Mouse (Mus musculus) megakaryocyte-erythroid progenitor cell, adult 5-6 weeks (primary cell): ENCODE measurements around the gene Rrp8. TPM values are rescaled to one million over a fixed set of nuclear protein-coding genes. Genes with fewer than 3 reads are reported as not detected.
A peak's percentile ranks its signal among the peaks of the same experiment; 100 is the strongest.

Experiments
- ATAC-seq: replicated peaks from 2 replicates; pipeline ENCODE4 v1.8.0; 2016; ENCODE audit warnings: mild to moderate bottlenecking, inconsistent platforms; ENCODE audit not compliant: severe bottlenecking, poor library complexity, low FRiP score, low TSS enrichment
- total RNA-seq, 2 experiments: library from RNA; stranded (forward) in 1 of 2; stranded (reverse) in 1 of 2; fragments of 200-1000, 215-1000 nt in 1 of 2; fragments of >200 nt in 1 of 2; fragmentation: Nextera tagmentation in 1 of 2; gene quantifications; 2 replicates each; pipeline ENCODE4 v1.2.3; 2014 to 2017

The Rrp8 gene
- total RNA-seq, 2 experiments from 2014 or later, result 42.7 to 52.3 TPM

DNA sequence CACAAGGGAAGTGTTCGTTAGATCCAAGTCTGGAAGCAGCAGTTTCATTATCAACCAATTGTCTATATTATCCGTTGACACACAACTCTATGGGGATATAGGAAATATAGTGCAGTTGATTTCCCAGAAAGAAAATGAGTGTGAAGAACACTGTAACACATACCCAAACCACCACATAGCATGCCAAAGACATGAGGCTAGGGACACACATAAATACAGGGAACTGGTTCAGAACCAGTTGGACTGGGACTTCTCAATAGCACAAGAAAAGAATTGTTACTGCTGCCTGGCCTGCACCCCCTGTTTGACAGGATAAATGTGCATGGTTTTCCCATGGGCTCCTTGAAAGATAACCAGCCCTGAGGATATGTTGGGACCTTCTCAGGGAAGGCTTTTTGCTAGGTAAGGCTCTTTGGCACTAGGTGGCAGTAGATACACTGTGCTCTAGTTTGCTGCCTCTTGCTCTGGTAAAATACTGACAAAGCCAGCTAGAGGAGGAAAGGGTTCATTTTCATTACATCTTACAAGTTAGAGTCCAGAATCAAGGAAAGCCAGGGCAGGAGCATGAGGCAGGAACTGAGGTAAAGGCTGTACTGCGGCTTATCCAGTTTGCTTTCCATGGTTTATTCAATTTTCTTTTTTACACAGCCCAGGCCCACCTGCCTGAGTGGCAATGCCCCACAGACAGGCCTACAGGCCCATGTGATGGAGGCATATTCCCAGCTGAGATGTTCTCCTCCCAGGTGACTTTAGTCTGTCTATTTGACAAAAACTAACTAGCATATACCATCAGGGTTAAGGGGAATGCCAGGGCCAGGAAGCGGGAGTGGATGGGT lies 10.8 kb downstream of the Rrp8 start:
- peak; percentile 93 for ATAC-seq

DNA sequence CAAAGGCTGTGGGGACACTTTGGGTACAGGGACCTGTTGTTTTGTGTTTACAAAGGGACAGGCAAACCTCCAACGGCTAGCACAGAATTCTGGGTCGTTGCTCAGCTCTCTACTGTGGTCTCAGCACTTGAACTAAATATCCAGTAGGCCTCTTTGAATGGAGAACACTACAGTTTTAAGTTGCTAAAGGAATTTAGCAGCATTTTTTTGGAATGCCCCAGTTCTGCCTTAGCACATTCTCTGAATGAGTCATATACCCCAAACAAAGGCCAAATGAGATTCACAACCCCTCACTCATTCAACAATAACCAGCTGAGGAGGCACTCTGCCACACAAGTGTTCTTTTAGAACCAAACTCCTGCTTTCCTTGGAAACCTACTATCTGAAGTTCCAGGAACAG lies 15.3 kb downstream of the Rrp8 start:
- no peak for ATAC-seq

DNA sequence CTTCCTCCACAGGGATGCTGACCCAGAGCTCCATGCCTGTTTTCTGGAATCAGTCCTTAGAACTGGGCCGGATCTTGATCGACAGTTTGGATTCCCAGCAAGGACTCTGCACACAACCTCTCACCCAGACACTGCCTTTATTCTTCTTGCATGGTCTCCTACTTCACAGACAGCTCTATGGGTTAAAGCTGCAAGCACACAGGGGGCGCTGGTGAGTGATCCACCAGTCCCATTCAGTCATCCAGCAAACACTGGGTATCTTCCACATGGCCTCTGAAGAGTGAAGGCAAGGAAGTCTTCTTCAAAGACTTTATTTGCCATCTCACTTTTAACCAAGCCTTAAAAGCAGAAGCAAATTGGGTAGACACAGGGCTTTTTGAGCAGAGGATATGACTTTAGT lies 21.8 kb downstream of the Rrp8 start:
- no peak for ATAC-seq

- peak; percentile 97 for ATAC-seq
Observed at GRCm38 (mm10) chr7:105708733-105709132, 28.5 kb downstream of the Rrp8 start.

DNA sequence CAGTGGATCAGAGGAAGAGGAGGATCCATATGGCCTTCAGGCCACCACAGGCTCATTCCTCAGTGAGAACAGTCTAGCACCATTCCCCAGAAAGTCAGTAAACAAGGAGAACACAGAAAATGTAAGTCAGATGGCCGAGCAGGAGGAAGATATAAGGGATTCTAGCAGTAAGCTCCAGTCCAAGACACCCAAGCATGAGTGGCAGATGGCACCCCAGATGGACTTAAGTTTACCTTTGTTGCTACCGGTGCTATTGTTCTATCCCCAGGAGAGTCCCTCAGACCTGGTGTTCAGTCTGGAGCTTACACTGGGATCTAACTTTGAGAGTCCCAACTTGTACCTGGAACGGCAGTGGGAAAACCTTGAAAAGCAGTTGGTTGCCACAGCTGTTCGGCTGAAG lies 33.4 kb downstream of the Rrp8 start:
- ATAC-seq, result no peak

DNA sequence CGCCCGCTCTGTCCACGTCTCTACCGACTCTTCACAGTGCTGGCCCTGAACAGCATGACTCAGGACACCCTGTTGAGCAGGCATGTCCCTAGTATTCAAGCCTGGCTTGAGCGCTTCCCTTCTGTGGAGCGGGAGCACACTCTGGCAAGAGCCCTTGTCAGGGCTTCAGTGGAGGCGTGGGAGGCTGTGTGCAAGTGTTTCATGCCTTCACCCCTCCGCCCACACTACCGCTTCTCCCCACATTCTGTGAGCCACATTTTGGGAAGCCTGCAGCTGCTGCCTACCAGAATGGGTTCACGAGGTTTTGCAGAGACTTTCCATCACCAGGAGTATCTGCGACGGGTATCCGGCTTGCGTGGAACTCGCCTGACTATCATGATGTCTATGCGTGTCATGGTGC lies 34.0 kb downstream of the Rrp8 start:
- ATAC-seq, result no peak

DNA sequence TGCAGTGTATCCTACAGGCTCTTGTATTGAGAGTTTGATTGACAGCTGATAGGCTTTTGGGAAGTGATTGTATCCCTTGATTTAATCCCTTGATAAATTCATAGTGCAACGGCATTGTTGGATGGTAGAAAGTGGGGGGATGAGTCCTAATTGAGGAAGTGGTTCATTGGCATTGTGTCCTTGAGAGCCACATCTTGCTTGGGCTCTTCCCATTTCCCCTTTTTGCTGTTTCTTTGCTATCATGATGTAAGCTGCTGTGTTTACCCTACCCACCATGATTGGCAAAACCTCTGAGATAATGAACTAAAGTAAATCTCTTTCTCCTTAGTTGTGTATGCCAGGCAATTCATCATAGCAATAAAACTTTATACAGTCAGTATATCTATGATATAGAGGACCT lies 46.3 kb downstream of the Rrp8 start:
- no peak for ATAC-seq

DNA sequence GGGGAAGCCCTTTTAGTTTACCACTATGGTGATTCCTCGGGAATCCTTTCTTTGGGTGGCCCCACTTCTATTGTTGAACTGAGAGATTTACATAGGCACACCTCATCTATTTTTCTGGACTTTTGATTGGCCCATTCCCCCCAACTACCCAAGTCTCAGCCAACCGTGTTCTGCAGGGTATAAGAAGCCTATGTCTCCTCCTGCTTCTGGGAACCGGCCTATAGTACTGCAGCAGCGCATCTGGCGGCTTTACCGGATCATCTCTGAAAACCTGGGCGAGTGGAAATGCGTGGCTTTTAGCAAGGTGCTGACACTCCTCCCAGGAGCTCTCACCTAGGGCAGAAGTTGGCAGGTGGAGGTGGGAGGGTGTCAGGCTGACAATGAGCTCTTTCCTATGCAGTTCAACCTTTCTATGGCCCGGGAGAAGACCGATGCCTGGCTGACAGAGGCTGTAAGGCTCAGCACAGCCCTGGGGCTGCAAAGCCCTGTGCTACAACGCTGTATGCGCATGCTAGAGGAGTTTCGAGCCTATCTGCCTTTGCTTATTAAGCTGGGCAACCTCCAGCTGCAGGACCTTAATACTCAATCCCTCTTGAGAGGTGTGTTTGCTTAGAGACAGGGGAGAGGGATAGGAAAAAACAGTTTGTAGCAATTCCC lies 51.5 kb downstream of the Rrp8 start:
- ATAC-seq, result no peak

Other genes with a start within 250 kb of the Rrp8 start
- 17.5 and 17.6 TPM in 2 replicates for gene Smpd1, start 183.0 kb downstream of the Rrp8 start, total RNA-seq (2014; fragmentation: Nextera tagmentation)
- gene Smpd1, start 183.0 kb downstream of the Rrp8 start, total RNA-seq (2017), result 17.1 and 20.1 TPM in 2 replicates
- gene Apbb1, start 155.7 kb downstream of the Rrp8 start, total RNA-seq (2014; fragmentation: Nextera tagmentation), result not detected in 2 replicates
- 0.56 TPM in 1 of 2 replicates, not detected in the other for gene Apbb1, start 155.7 kb downstream of the Rrp8 start, total RNA-seq (2017)
- gene Hpx, start 137.2 kb downstream of the Rrp8 start, total RNA-seq (2014; fragmentation: Nextera tagmentation), result not detected in 2 replicates
- not detected in 2 replicates for gene Hpx, start 137.2 kb downstream of the Rrp8 start, total RNA-seq (2017)
- gene Trim3, start 103.8 kb downstream of the Rrp8 start, total RNA-seq (2014; fragmentation: Nextera tagmentation), result 12.0 and 13.4 TPM in 2 replicates
- gene Trim3, start 103.8 kb downstream of the Rrp8 start, total RNA-seq (2017), result 0.84 and 3.5 TPM in 2 replicates
- 61.3 and 68.5 TPM in 2 replicates for gene Timm10b, start 97.3 kb downstream of the Rrp8 start, total RNA-seq (2014; fragmentation: Nextera tagmentation)
- 56.7 and 98.8 TPM in 2 replicates for gene Timm10b, start 97.3 kb downstream of the Rrp8 start, total RNA-seq (2017)
- gene Arfip2, start 97.0 kb downstream of the Rrp8 start, total RNA-seq (2014; fragmentation: Nextera tagmentation), result 32.1 and 35.3 TPM in 2 replicates
- gene Arfip2, start 97.0 kb downstream of the Rrp8 start, total RNA-seq (2017), result 58.9 and 67.3 TPM in 2 replicates
- 0.15 and 6.2 TPM in 2 replicates for gene Gm45799, start 96.8 kb downstream of the Rrp8 start, total RNA-seq (2014; fragmentation: Nextera tagmentation)
- gene Gm45799, start 96.8 kb downstream of the Rrp8 start, total RNA-seq (2017), result 5.2 TPM in 1 of 2 replicates, not detected in the other
- 0.47 and 0.90 TPM in 2 replicates for gene Dnhd1, start 86.6 kb downstream of the Rrp8 start, total RNA-seq (2014; fragmentation: Nextera tagmentation)
- 0.19 and 0.76 TPM in 2 replicates for gene Dnhd1, start 86.6 kb downstream of the Rrp8 start, total RNA-seq (2017)
- gene Ilk, start 793 bp downstream of the Rrp8 start, total RNA-seq (2014; fragmentation: Nextera tagmentation), result 134 and 140 TPM in 2 replicates
- gene Ilk, start 793 bp downstream of the Rrp8 start, total RNA-seq (2017), result 117 and 130 TPM in 2 replicates
- 333 and 378 TPM in 2 replicates for gene Taf10, start 7.0 kb upstream of the Rrp8 start, total RNA-seq (2014; fragmentation: Nextera tagmentation)
- 181 and 219 TPM in 2 replicates for gene Taf10, start 7.0 kb upstream of the Rrp8 start, total RNA-seq (2017)
- gene Tpp1, start 14.8 kb upstream of the Rrp8 start, total RNA-seq (2014; fragmentation: Nextera tagmentation), result 80.7 and 98.6 TPM in 2 replicates
- gene Tpp1, start 14.8 kb upstream of the Rrp8 start, total RNA-seq (2017), result 26.8 and 37.9 TPM in 2 replicates
- not detected in 2 replicates for gene Dchs1, start 50.3 kb upstream of the Rrp8 start, total RNA-seq (2014; fragmentation: Nextera tagmentation)
- not detected in 2 replicates for gene Dchs1, start 50.3 kb upstream of the Rrp8 start, total RNA-seq (2017)
- 144 and 184 TPM in 2 replicates for gene Mrpl17, start 73.7 kb upstream of the Rrp8 start, total RNA-seq (2014; fragmentation: Nextera tagmentation)
- 31.6 and 60.6 TPM in 2 replicates for gene Mrpl17, start 73.7 kb upstream of the Rrp8 start, total RNA-seq (2017)
- gene Gm4070, start 216.6 kb upstream of the Rrp8 start, total RNA-seq (2014; fragmentation: Nextera tagmentation), result 4.2 and 13.7 TPM in 2 replicates
- 23.2 and 51.2 TPM in 2 replicates for gene Gm4070, start 216.6 kb upstream of the Rrp8 start, total RNA-seq (2017)